Mouse (Mus musculus): ENCODE data around the gene Rhbg.
A peak's percentile ranks its signal among the peaks of the same experiment; 100 is the strongest.

Gene Rhbg

DNA sequence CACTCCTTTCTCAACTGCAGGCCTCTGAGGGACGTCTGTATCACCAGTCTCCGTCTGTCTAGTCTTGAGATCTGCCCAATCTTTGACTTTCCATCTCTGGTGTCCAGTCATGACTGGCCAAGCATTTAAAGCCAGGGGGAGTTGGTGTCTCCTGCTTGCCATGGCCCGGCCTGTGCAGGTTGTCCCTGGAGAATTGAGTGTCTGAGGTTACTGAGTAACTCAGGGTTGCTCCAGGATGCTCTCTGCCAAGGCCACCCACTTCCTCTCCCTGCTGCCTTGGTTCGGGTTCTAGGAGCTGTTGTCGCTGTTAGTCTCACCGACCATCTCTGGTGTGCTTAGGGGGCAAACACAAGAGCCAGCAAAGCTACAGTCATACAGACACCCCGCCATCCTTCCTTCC lies 1.9 kb upstream of the Rhbg start:
- DNase-seq: no peak

DNA sequence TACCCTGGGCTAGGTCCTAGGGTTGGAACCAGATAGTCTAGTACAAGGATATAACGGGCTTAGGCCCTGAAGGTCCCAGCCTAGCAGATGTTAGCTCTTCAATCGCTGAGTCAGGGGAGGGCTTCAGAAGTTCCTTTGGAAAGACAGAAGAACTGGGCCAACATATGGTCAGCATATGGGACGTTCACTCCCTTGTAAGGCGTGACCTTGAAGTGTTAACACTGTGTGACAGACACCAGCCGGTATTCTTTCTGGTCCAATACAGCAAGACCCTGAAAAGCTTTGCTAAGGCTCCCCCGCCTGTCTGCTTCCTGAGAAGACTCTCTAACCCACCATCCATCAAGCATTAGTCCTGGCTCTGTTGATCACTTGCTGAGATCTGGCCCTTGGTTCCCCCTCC lies 1.4 kb upstream of the Rhbg start:
- DNase-seq: no peak

GRCm38 (mm10) chr3:88252739-88253138 lies 1.8 kb downstream of the Rhbg start:
- DNase-seq: no peak

GRCm38 (mm10) chr3:88248406-88248805 lies 6.1 kb downstream of the Rhbg start:
- no peak for DNase-seq

DNA sequence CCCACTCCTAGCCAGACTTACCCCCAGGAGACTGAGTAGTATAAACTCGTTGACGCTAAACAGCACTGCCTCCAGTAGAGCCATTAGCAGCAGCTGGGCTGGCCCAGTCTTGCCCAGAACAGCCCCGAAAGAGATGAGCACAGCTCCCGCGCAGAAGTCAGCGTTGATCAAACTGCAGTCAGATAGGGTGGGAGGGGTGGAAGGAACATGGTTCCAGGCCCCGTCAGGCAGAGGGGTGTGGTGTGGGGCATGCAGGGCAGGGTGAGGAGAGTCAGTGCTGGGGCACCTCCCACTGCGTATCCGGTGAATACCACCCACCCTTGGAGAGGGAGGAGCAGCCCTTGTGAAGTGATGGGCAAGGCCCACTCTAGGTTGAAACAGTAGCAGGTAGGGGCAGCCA lies 6.8 kb downstream of the Rhbg start:
- no peak for DNase-seq

GRCm38 (mm10) chr3:88245811-88246210 lies 8.7 kb downstream of the Rhbg start:
- DNase-seq: peak; percentile 68

DNA sequence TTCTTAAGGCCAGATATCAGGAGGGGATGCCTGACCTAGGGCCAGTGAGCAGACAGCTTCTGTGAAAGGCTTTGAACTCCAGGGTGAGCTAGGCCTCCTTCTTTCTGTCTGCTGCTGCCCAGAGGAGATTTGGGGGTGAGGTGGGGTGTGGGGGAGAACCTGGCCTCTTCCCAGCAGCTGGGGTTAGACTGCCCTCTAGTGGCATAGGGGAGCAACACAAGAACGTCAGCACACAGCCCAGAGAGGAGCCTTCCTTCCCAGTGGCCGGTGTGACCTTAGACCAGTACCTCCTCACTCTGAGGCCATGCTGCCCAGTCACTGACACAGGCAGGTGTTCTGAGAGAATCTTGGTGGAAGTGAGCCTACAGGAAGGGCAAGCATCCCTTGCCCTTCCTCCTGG lies 10.4 kb downstream of the Rhbg start:
- peak; percentile 63 for DNase-seq

DNA sequence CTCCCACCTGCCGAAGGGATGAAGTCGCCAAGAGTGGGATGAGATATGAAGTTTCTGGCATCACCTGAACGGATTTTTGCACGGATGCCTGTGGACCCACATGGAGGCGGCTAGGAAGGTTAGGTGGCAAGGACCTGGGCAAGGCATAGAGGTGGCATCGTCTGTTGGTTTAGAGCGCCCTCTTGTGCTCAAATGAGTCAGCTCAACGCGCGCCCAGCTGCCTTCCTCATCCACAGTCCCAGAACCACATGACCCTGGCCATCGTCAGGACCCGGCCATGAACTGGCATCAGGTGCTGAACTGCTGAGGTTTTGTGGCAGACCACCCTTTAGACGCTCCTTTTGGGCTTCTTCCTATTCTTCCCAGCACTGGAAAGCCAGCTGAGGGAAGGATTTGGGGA lies 12.0 kb downstream of the Rhbg start:
- DNase-seq: peak; percentile 90

- DNase-seq: peak; percentile 19
These were observed 13.3 kb downstream of the Rhbg start for GRCm38 (mm10) chr3:88241045-88241786.

DNA sequence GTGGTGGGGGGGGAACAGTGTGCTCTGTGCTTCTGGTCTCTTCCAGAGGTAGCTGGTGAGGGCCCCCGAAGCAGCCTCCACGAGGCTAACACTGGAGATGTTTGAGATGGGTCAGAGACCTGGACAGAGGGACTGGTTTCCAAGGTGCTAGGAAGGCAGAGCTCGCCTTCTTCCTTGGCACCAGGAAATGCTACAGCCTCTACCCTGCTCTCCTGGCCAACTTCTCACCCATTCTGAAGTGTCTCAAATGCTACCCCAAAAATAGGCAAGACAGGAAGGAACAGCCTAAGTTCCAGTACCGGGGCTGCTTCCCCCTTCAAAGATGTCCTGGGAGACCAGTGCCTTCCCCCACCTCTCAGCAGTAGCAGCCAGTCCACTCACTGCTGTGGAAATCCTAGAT lies 15.1 kb downstream of the Rhbg start:
- DNase-seq: no peak

DNA sequence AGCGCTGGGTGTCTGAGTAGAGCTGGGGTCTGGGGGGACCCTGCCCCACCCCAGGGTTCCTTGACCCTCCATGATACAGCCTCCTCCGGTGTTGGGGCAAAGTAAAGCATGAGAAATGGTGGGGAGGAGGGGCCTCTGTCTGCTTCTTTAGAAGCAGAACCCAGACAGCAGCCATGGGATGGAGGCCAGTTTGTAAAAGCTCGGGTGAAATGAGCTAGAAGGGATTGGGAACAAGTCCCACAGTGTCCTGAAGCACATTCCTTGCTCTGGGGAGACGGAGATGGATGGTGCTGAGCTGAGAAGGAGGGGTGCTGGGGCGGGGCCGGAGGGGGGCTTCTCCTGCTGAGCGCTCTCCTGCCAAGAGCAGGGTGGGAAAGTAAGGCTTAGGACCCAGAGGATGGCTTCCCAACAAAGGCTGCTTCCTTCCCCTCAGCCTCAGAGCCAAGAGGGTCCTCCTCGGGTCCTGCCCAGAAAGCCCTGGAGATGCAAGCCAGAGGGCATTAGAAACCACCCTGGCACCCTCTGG lies 15.6 kb downstream of the Rhbg start:
- DNase-seq: peak; percentile 30

- DNase-seq: peak; percentile 55
These were observed 16.8 kb downstream of the Rhbg start for GRCm38 (mm10) chr3:88237556-88238194.

- no peak for DNase-seq
These were observed 17.4 kb downstream of the Rhbg start for GRCm38 (mm10) chr3:88237161-88237555.

DNA sequence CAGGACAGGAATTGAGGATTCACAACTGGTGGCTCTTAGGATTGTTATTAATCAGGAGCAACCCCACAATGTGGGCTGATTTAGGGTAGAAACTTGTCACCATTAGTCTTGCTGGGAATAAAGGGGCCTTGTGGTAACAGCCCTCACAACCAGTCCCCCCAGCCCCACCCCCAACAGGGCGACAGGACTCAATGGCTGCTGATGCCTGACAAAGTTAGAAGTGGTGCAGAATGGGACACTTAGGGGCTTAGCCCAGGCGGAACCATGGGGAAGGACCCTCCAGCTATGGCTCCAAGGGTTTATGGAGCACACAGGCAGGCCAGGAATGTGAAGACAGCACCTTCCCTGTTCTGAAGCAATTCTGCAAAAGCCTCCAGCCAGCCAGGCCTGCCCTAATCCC lies 18.9 kb downstream of the Rhbg start:
- DNase-seq: no peak

- peak; percentile 42 for DNase-seq
These were observed 19.3 kb downstream of the Rhbg start for GRCm38 (mm10) chr3:88235216-88235615.

- no peak for DNase-seq
These were observed 20.5 kb downstream of the Rhbg start for GRCm38 (mm10) chr3:88234041-88234440.

- DNase-seq: peak; percentile 25
These were observed 21.5 kb downstream of the Rhbg start for GRCm38 (mm10) chr3:88232851-88233649.

- peak; percentile 46 for DNase-seq
These were observed 22.2 kb downstream of the Rhbg start for GRCm38 (mm10) chr3:88232301-88232702.

DNA sequence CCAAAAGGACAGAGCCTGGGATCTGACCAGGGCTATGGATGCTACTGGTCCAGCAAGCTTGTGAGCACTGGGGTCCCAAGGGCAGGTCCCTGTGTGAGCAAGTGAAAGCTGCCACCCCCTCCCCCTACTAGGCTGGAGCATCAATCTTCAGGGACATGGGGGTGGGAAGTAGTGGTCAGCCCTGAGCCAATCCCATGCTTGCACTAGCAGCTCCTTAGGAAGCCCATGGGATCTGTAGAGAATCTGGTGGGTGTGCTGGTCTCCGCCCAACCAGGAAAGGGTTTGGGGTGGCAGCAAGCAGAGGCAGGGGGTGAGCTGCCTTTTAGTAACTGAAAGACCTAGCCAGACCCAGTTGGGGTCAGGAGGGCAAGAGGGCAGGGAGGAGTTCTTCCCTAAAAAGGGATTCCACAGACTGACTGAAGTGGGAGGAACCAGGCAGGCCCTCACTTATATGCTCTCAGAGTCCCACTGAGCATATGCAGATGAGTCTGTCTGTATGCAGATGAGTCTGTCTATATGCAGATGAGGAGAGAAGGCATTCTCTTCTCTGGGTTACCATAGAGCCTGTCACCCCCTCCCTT lies 23.4 kb downstream of the Rhbg start:
- peak; percentile 23 for DNase-seq

GRCm38 (mm10) chr3:88230262-88231047 lies 24.1 kb downstream of the Rhbg start:
- peak; percentile 28 for DNase-seq

- DNase-seq: no peak
These were observed 25.0 kb downstream of the Rhbg start for GRCm38 (mm10) chr3:88229526-88229925.

- no peak for DNase-seq
These were observed 25.6 kb downstream of the Rhbg start for GRCm38 (mm10) chr3:88228906-88229305.
